9 mouse cellular contexts compared by ENCODE assay signal in the genomic region with DNA sequence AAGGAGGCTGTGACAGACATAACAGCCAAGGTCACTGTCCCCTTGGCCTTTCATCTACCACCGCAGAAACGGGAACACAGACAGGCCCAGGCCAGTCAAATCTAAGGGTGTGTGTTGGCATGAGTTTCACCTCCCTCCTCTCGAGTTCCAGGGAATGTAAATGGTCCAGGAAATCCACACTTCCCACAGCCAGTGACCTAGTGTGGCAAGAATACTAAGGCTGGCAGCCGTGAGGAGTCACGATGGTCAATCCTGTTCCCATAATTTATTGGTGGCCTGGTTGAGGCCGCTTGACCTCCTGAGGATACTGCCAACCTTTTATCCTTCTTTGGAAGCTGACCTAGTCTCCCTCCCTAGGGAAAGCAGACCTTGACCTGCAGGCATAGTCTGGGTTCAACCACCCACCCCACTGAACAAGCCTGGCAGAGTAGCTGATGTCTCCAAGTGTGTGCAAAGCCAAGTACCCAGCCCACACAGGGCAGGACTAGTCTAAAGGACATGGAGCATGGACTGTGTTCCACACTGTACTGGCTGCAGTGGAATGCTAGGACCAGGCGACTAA. TPM values are rescaled to one million over a fixed set of nuclear protein-coding genes. Genes with fewer than 3 reads are reported as not detected.
DNase-seq lines count a peak whose midpoint lies in the region; ATAC-seq and TF ChIP-seq lines count a peak whose summit lies in the region.
"Had no signal": no experiment of that assay in that cellular context is flagged by ENCODE, and none has a peak within 500 bp of the region (broad histone marks: within the 10 kb centered on the region; RNA-seq: fewer than 3 reads in every experiment).

No protein-coding gene starts in this region.

- TF ChIP-seq CTCF in left cerebral cortex, adult 2 months (IDR thresholded peaks at IDR 0.05), result no peak
- no peak for TF ChIP-seq CTCF in hindbrain, postnatal 0 days (IDR thresholded peaks at IDR 0.05; ENCODE audit: low read depth)

- H3K9ac ChIP-seq in hindbrain, postnatal 0 days (replicated peaks; ENCODE audit: low read length), result no peak overlapping the region
- H3K9ac ChIP-seq in liver, embryonic 16.5 days (ENCODE audit: low read depth, low read length), result peak overlapping the region; percentile 8
- H3K9ac ChIP-seq: limb, embryonic 12.5 days had no signal

- intact Hi-C loops in left cerebral cortex, adult 2 months (cut with DNase I), result no loop called here
- intact Hi-C loops in left cerebral cortex, postnatal 10 days (cut with DNase I), result no loop called here
- intact Hi-C loops in left cerebral cortex, postnatal 25 days (cut with DNase I), result no loop called here

- H3K36me3 ChIP-seq in hindbrain, postnatal 0 days (ENCODE audit: insufficient read depth, low read length), result no peaks in the 10 kb centered on the region
- no peaks in the 10 kb centered on the region for H3K36me3 ChIP-seq in liver, embryonic 16.5 days (ENCODE audit: control insufficient read depth, insufficient read depth)
- H3K36me3 ChIP-seq: limb, embryonic 12.5 days had no signal

- no peaks in the 10 kb centered on the region for H3K9me3 ChIP-seq in hindbrain, postnatal 0 days (ENCODE audit: low read length)
- H3K9me3 ChIP-seq in liver, embryonic 16.5 days (replicated peaks; ENCODE audit: control insufficient read depth, low read length), result no peaks in the 10 kb centered on the region
- H3K9me3 ChIP-seq: limb, embryonic 12.5 days had no signal

- no peak overlapping the region for H3K4me2 ChIP-seq in hindbrain, postnatal 0 days (ENCODE audit: low read depth, low read length)
- peak overlapping the region; percentile 45 for H3K4me2 ChIP-seq in liver, embryonic 16.5 days (ENCODE audit: low read depth, low read length)
- H3K4me2 ChIP-seq: limb, embryonic 12.5 days had no signal

- H3K4me1 ChIP-seq in hindbrain, postnatal 0 days (ENCODE audit: insufficient read depth, low read length), result 0 out of 2 replicates have a peak, but pooled peaks cover 6% of the 10 kb centered on the region
- peaks cover 43% of the 10 kb centered on the region for H3K4me1 ChIP-seq in liver, embryonic 16.5 days (ENCODE audit: control insufficient read depth, low read depth, low read length)
- H3K4me1 ChIP-seq: limb, embryonic 12.5 days had no signal

- 51% methylated on average over 7 of the region's 7 CpGs for WGBS in hindbrain, postnatal 0 days
- 68% methylated on average over 7 of the region's 7 CpGs for WGBS in liver, embryonic 16.5 days (ENCODE audit: insufficient replicate concordance)

- no peak overlapping the region for H3K4me3 ChIP-seq in left cerebral cortex, adult 2 months
- H3K4me3 ChIP-seq in hindbrain, postnatal 0 days (ENCODE audit: low read length), result no peak overlapping the region
- H3K4me3 ChIP-seq in liver, embryonic 16.5 days (ENCODE audit: low read depth, low read length), result peak overlapping the region; percentile 47
- H3K4me3 ChIP-seq: limb, embryonic 12.5 days had no signal

- peak; percentile 77 for ATAC-seq in hindbrain, postnatal 0 days
- ATAC-seq in liver, embryonic 16.5 days (ENCODE audit: low read depth), result no peak

- DNase-seq in left cerebral cortex, adult 2 months (ENCODE audit: extremely low spot score in 1 of 2, low spot score in 2 of 2), result no peak
- DNase-seq in left cerebral cortex, postnatal 10 days (ENCODE audit: extremely low spot score in 1 of 2, low spot score in 2 of 2), result no peak
- peak; percentile 73 for DNase-seq in adrenal gland, adult 8-10 months
- DNase-seq in hindbrain, postnatal 0 days (ENCODE audit: low spot score), result peak; percentile 50
- no peak for DNase-seq in urinary bladder, postnatal 10 days (ENCODE audit: low spot score)
- no peak for DNase-seq in left cerebral cortex, postnatal 25 days (ENCODE audit: low spot score in 2 of 2)
- no peak for DNase-seq in cerebellum, adult 11 months

- peak overlapping the region; percentile 59 for H3K27ac ChIP-seq in left cerebral cortex, adult 2 months
- peak overlapping the region; percentile 78 for H3K27ac ChIP-seq in hindbrain, postnatal 0 days
- H3K27ac ChIP-seq in liver, embryonic 16.5 days (ENCODE audit: low read length), result peak overlapping the region; percentile 58
- H3K27ac ChIP-seq: limb, embryonic 12.5 days had no signal

- no peaks in the 10 kb centered on the region for H3K27me3 ChIP-seq in hindbrain, postnatal 0 days (ENCODE audit: insufficient read depth, low read length)
- H3K27me3 ChIP-seq in liver, embryonic 16.5 days (ENCODE audit: control insufficient read depth, insufficient read depth, low read depth, low read length), result no peaks in the 10 kb centered on the region
- H3K27me3 ChIP-seq: limb, embryonic 12.5 days had no signal

RNA-seq across cellular contexts. Expression of gene Eif5, which starts 23.5 kb away (rescaled TPM):
- total RNA-seq in left cerebral cortex, adult 2 months (2021), result 100 to 1,000 TPM; 241 to 276 TPM
- 100 to 1,000 TPM; 265 to 276 TPM for total RNA-seq in left cerebral cortex, postnatal 10 days (2021)
- 100 to 1,000 TPM; 301 to 395 (median 347) TPM for total RNA-seq in adrenal gland, adult 8-10 months (2022)
- total RNA-seq in hindbrain, postnatal 0 days (2014; rRNA removed), result 197 and 343 TPM in 2 replicates
- 576 and 621 TPM in 2 replicates for polyA plus RNA-seq in hindbrain, postnatal 0 days (2015; fragmentation: Nextera tagmentation; extraction: Ambion mirVana)
- 522 and 558 TPM in 2 replicates for polyA plus RNA-seq in liver, embryonic 16.5 days (2015; fragmentation: Nextera tagmentation; extraction: Ambion mirVana)
- 100 to 1,000 TPM; 243 to 251 TPM for total RNA-seq in left cerebral cortex, postnatal 25 days (2021)

RNA-seq across cellular contexts. Expression of gene Gm266, which starts 28.7 kb away (rescaled TPM):
- 1 to 10 TPM; 3.1 to 3.3 TPM for total RNA-seq in left cerebral cortex, adult 2 months (2021)
- total RNA-seq in left cerebral cortex, postnatal 10 days (2021), result 1 to 10 TPM; 4.0 TPM
- total RNA-seq in adrenal gland, adult 8-10 months (2022), result not detected
- 11.5 and 22.1 TPM in 2 replicates for total RNA-seq in hindbrain, postnatal 0 days (2014; rRNA removed)
- polyA plus RNA-seq in hindbrain, postnatal 0 days (2015; fragmentation: Nextera tagmentation; extraction: Ambion mirVana), result 11.8 TPM in 2 replicates
- polyA plus RNA-seq in liver, embryonic 16.5 days (2015; fragmentation: Nextera tagmentation; extraction: Ambion mirVana), result 0.46 and 0.52 TPM in 2 replicates
- 1 to 10 TPM; 3.2 to 4.5 TPM for total RNA-seq in left cerebral cortex, postnatal 25 days (2021)

Comparison
In these comparisons a context has a peak if more than half of its experiments do, and no peak if none do; other contexts are left out.
1. DNase-seq: peak in adrenal gland, adult 8-10 months (single experiment) and hindbrain, postnatal 0 days (single experiment); none in left cerebral cortex, adult 2 months (0 of 2), left cerebral cortex, postnatal 10 days (0 of 2), urinary bladder, postnatal 10 days (single experiment), left cerebral cortex, postnatal 25 days (0 of 2) and cerebellum, adult 11 months (single experiment).
2. Peak in every context shown above with its lines, with median percentiles within 50 percentile points of each other: H3K27ac ChIP-seq.